8 mouse cellular contexts compared by ENCODE assay signal in the genomic region with DNA sequence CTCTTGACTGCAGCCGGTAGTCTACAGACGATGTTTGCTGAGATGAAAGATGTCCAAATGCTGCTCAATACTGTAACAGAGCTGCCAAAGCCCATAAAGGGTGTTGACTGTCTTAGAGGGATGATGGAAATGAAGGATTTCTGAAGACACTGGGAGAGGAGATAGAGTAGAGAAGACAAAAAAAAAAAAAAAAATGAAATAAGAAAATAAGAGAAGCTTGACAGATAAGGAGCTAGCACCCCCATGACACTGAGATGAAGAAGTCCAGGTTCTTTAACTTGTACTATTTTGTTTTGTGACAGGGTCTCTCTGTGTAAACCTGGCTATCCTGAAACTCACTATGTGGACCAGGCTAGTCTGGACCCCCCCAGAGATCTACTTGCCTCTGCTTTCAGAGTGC. TPM values are rescaled to one million over a fixed set of nuclear protein-coding genes. Genes with fewer than 3 reads are reported as not detected.
DNase-seq lines count a peak whose midpoint lies in the region; ATAC-seq and TF ChIP-seq lines count a peak whose summit lies in the region.

No protein-coding gene starts in this region.

- WGBS in limb, embryonic 12.5 days: 31% methylated on average over 2 of the region's 2 CpGs
- WGBS in stomach, embryonic 14.5 days: 21% methylated on average over 2 of the region's 2 CpGs

- no peak for ATAC-seq in megakaryocyte, adult 5-6 weeks (ENCODE audit: poor library complexity, severe bottlenecking)
- ATAC-seq in limb, embryonic 12.5 days (ENCODE audit: insufficient number of reproducible peaks, insufficient read depth, low FRiP score, low TSS enrichment, low read depth): no peak
- no peak for ATAC-seq in stomach, embryonic 14.5 days (ENCODE audit: insufficient number of reproducible peaks, insufficient read depth, low FRiP score, low read depth)

- H3K27ac ChIP-seq in gastrocnemius, adult 2 months: peak overlapping the region; percentile 83
- no peak overlapping the region for H3K27ac ChIP-seq in limb, embryonic 12.5 days
- no peak overlapping the region for H3K27ac ChIP-seq in stomach, embryonic 14.5 days (ENCODE audit: low read length)

- no peak overlapping the region for H3K9ac ChIP-seq in limb, embryonic 12.5 days (replicated peaks)
- no peak overlapping the region for H3K9ac ChIP-seq in stomach, embryonic 14.5 days (replicated peaks; ENCODE audit: low read depth, low read length)

- no peak for TF ChIP-seq CTCF in gastrocnemius, adult 2 months (IDR thresholded peaks at IDR 0.05)

- H3K36me3 ChIP-seq in megakaryocyte, embryonic 14.5 days (replicated peaks; ENCODE audit: low read length): peaks cover 5% of the 10 kb centered on the region
- H3K36me3 ChIP-seq in limb, embryonic 12.5 days: no peaks in the 10 kb centered on the region
- H3K36me3 ChIP-seq in stomach, embryonic 14.5 days (ENCODE audit: control insufficient read depth, insufficient read depth, low read length): no peaks in the 10 kb centered on the region

- no peak for DNase-seq in gastrocnemius, adult 2 months
- no peak for DNase-seq in gastrocnemius, postnatal 14 days
- DNase-seq in cerebellum, adult 8-10 months: no peak
- DNase-seq in left cerebral cortex, adult 9 months (ENCODE audit: low spot score in 2 of 2): no peak

- H3K4me1 ChIP-seq in megakaryocyte, embryonic 14.5 days: peaks cover 47% of the 10 kb centered on the region
- H3K4me1 ChIP-seq in limb, embryonic 12.5 days (replicated peaks): peaks cover 13% of the 10 kb centered on the region
- H3K4me1 ChIP-seq in stomach, embryonic 14.5 days (ENCODE audit: control insufficient read depth, insufficient read depth, low read length): 0 out of 2 replicates have a peak, but pooled peaks cover 4% of the 10 kb centered on the region

- intact Hi-C loops in gastrocnemius, adult 2 months (cut with DNase I): loop anchor here (5.0 kb wide), 1 partner anchor 156 kb away; the partner anchor contains the start of gene Lrp2bp
- intact Hi-C loops in gastrocnemius, postnatal 14 days (cut with DNase I; ENCODE audit: low total_unique reads): no loop called here

- peak overlapping the region; percentile 93 for H3K4me3 ChIP-seq in gastrocnemius, adult 2 months
- peak overlapping the region; percentile 97 for H3K4me3 ChIP-seq in megakaryocyte, embryonic 14.5 days (replicated peaks)
- no peak overlapping the region for H3K4me3 ChIP-seq in limb, embryonic 12.5 days (replicated peaks)
- H3K4me3 ChIP-seq in stomach, embryonic 14.5 days (ENCODE audit: low read depth, low read length): no peak overlapping the region; the same call in 1 of the 2 replicates

- no peaks in the 10 kb centered on the region for H3K27me3 ChIP-seq in megakaryocyte, embryonic 14.5 days (replicated peaks)
- peaks cover 11% of the 10 kb centered on the region; the same call in 1 of the 2 replicates for H3K27me3 ChIP-seq in limb, embryonic 12.5 days
- peaks cover 3% of the 10 kb centered on the region; the same call in 1 of the 2 replicates for H3K27me3 ChIP-seq in stomach, embryonic 14.5 days (ENCODE audit: control insufficient read depth, insufficient read depth, low read length)

- peak overlapping the region; percentile 90 for H3K4me2 ChIP-seq in limb, embryonic 12.5 days
- peak overlapping the region; percentile 94 for H3K4me2 ChIP-seq in stomach, embryonic 14.5 days (replicated peaks; ENCODE audit: low read depth, low read length)

- peaks cover 2% of the 10 kb centered on the region for H3K9me3 ChIP-seq in megakaryocyte, embryonic 14.5 days
- H3K9me3 ChIP-seq in limb, embryonic 12.5 days: no peaks in the 10 kb centered on the region
- H3K9me3 ChIP-seq in stomach, embryonic 14.5 days (ENCODE audit: control insufficient read depth, low read depth, low read length): no peaks in the 10 kb centered on the region

RNA-seq across cellular contexts. Expression of gene Snx25, which starts 1.1 kb away (rescaled TPM):
- 1 to 10 TPM; 6.0 to 6.4 TPM for total RNA-seq in gastrocnemius, adult 2 months (2021)
- total RNA-seq in gastrocnemius, postnatal 14 days (2021): 1 to 10 TPM; 6.0 to 6.1 TPM
- polyA plus RNA-seq in megakaryocyte, embryonic 14.5 days (2012; ENCODE audit: insufficient read depth, low replicate concordance): 15.4 and 16.6 TPM in 2 replicates
- 20.8 and 24.5 TPM in 2 replicates for total RNA-seq in megakaryocyte, adult 5-6 weeks (2015)
- total RNA-seq in megakaryocyte, adult 5-6 weeks (2017): 20.2 and 30.7 TPM in 2 replicates
- 4.9 and 6.6 TPM in 2 replicates for polyA plus RNA-seq in limb, embryonic 12.5 days (2016; fragmentation: Nextera tagmentation; extraction: Ambion mirVana)
- 8.8 and 9.0 TPM in 2 replicates for polyA plus RNA-seq in stomach, embryonic 14.5 days (2014; fragmentation: Nextera tagmentation; extraction: Ambion mirVana)

RNA-seq across cellular contexts. Expression of gene Cfap97, which starts 1.5 kb away (rescaled TPM):
- total RNA-seq in gastrocnemius, adult 2 months (2021): 10 to 100 TPM; 12.4 to 13.0 TPM
- total RNA-seq in gastrocnemius, postnatal 14 days (2021): 10 to 100 TPM; 11.2 to 12.0 TPM
- 0.76 TPM in 1 of 2 replicates, not detected in the other for polyA plus RNA-seq in megakaryocyte, embryonic 14.5 days (2012; ENCODE audit: insufficient read depth, low replicate concordance)
- total RNA-seq in megakaryocyte, adult 5-6 weeks (2015): 14.5 and 19.8 TPM in 2 replicates
- 15.7 and 24.1 TPM in 2 replicates for total RNA-seq in megakaryocyte, adult 5-6 weeks (2017)
- 26.5 and 29.6 TPM in 2 replicates for polyA plus RNA-seq in limb, embryonic 12.5 days (2016; fragmentation: Nextera tagmentation; extraction: Ambion mirVana)
- polyA plus RNA-seq in stomach, embryonic 14.5 days (2014; fragmentation: Nextera tagmentation; extraction: Ambion mirVana): 24.0 and 25.2 TPM in 2 replicates

RNA-seq across cellular contexts. Expression of gene Slc25a4, which starts 58.0 kb away (rescaled TPM):
- 1,000 to 10,000 TPM; 2,736 to 3,418 TPM for total RNA-seq in gastrocnemius, adult 2 months (2021)
- 1,000 to 10,000 TPM; 2,687 to 3,049 TPM for total RNA-seq in gastrocnemius, postnatal 14 days (2021)
- 25.5 and 45.6 TPM in 2 replicates for polyA plus RNA-seq in megakaryocyte, embryonic 14.5 days (2012; ENCODE audit: insufficient read depth, low replicate concordance)
- 75.2 and 75.9 TPM in 2 replicates for total RNA-seq in megakaryocyte, adult 5-6 weeks (2015)
- total RNA-seq in megakaryocyte, adult 5-6 weeks (2017): 119 and 127 TPM in 2 replicates
- polyA plus RNA-seq in limb, embryonic 12.5 days (2016; fragmentation: Nextera tagmentation; extraction: Ambion mirVana): 484 and 487 TPM in 2 replicates
- polyA plus RNA-seq in stomach, embryonic 14.5 days (2014; fragmentation: Nextera tagmentation; extraction: Ambion mirVana): 480 and 481 TPM in 2 replicates

Comparison
In these comparisons a context has a peak if more than half of its experiments do, and no peak if none do; other contexts are left out.
1. H3K4me3 ChIP-seq: peak in gastrocnemius, adult 2 months (single experiment) and megakaryocyte, embryonic 14.5 days (single experiment); none in limb, embryonic 12.5 days (single experiment) and stomach, embryonic 14.5 days (single experiment).
2. RNA of gene Slc25a4, which starts 58.0 kb away (total RNA-seq): 2,736 to 3,418 TPM in gastrocnemius, adult 2 months and 2,687 to 3,049 TPM in gastrocnemius, postnatal 14 days; 75.2 to 127 TPM in megakaryocyte, adult 5-6 weeks; every median in the first group is over 10 times any median in the second.